Mouse (Mus musculus): ENCODE data around the gene Gm10228.
A peak's percentile ranks its signal among the peaks of the same experiment; 100 is the strongest.
"Not testable (repeated sequence)": the region's sequence is repeated elsewhere in the genome, so short reads cannot be mapped to it uniquely, and the experiment has no call there.

Gene Gm10228

GRCm38 (mm10) chr16:89041372-89041771, at the start of gene Gm10228:
Gene Gm10228, minus strand, starts transcription at chr16:89041472.
- not testable (repeated sequence) for DNase-seq

GRCm38 (mm10) chr16:89071041-89071440, 29.8 kb upstream of the Gm10228 start:
- DNase-seq, result peak in 1 of 2 experiments; percentile 5

GRCm38 (mm10) chr16:89063902-89064301, 22.6 kb upstream of the Gm10228 start, which contains the start of gene 1110025L11Rik:
Gene 1110025L11Rik, minus strand, starts transcription at chr16:89064002.
- DNase-seq, result not testable (repeated sequence)

DNA sequence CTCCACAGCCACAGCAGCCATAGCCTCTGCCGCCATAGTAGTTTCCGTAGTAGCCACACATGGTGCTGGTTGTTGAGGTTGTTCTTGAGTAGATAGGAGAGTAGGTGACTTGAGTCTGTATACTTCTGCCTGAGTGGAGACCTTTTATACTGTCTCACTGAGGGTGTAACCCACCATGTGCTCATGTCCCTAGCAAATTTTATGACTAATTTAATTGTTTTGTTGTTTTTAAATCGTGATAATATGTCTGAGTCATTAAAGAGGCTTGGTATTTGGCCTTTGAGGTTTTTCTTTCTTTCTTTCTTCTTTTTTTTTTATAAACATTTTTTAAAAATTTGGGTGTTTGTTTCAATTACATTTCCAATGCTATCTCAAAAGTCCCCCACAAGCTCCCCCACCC, 6.5 kb upstream of the Gm10228 start, which contains the start of gene Krtap6-5:
Gene Krtap6-5, minus strand, starts transcription at position 101 of the 400 bp plus-strand sequence.
- no peak for DNase-seq

DNA sequence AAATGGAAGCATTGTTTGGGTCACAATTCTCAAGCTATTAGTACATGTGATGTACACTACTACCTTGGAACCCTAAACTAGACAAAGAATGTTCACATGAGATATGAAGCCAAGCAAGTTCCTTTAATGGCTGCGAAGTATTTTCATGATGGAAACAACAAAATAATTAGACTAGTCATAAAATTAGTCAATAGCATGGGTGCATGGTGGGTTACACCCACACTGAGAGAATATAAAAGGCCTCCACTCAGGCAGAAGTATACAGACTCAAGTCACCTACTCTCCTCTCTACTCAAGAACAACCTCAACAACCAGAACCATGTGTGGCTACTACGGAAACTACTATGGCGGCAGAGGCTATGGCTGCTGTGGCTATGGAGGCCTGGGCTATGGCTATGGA, 9.9 kb downstream of the Gm10228 start, which contains the start of gene Krtap6-1:
Gene Krtap6-1, plus strand, starts transcription at position 301 of the 400 bp plus-strand sequence.
- not testable (repeated sequence) for DNase-seq

DNA sequence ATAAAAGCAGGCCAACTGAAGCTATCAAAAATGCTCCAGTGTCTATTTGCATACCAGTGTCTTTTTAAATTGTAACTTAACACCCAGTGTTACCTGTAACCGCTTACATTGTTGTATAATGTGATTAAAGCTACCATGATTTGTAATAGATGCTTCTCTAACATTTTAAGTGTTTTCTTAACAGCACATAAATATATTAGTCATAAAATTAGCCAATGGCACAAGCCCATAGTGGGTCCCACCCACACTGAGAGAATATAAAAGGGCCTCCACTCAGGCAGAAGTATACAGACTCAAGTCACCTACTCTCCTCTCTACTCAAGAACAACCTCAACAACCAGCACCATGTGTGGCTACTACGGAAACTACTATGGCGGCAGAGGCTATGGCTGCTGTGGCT, 26.3 kb downstream of the Gm10228 start, which contains the start of gene Gm10229:
Gene Gm10229, plus strand, starts transcription at position 301 of the 400 bp plus-strand sequence.
- not testable (repeated sequence) for DNase-seq

GRCm38 (mm10) chr16:89013973-89014372, 27.3 kb downstream of the Gm10228 start:
- no peak for DNase-seq

- no peak for DNase-seq
These were observed 30.6 kb downstream of the Gm10228 start, which contains the start of gene Krtap22-2 for GRCm38 (mm10) chr16:89010659-89011058. Gene Krtap22-2, minus strand, starts transcription at chr16:89010759.
